Comparison of ENCODE assay signal across 8 mouse cellular contexts in the genomic region with DNA sequence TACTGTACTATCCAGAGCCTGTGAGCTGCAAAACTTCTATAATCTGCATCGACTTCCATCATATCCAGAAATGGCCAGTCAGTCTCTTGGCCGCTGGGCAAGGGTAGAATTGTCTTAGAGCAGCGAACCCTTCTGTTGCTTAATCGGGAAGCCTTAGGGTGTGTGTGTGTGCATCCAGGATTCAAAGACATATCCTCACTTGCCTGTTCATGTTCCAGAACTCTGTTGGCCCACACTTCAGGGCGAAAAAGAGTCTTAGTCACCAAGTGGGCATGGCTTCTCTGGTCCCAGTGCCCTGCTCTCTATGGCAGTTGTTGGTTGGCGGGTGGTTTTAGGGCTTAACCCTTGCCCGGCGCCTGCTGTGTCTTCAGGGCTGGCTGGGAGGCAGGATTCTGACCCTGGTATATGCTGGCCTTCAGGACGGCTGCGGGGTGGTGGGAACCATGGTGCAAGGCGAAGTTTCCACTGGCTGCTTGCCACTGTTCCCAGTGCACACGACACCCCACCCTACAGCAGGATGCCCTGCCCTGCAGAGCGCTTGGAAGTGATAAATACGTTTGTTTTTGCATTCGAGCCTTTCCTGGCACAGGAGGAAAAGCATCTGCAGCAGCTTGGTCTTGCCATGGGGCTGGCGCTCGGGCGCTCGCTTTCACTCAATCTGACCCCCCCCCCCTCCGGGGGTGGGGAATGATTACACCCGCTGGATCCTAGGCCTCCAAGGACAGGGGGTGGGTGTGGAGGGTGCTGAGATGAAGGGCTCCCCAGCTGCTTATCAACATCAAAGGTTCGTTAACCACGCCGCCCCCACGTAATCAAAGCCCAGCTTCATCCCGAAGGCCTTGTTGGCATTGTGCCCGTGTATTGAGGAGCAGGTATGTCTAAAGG. TPM values are rescaled to one million over a fixed set of nuclear protein-coding genes. Genes with fewer than 3 reads are reported as not detected.
DNase-seq lines count a peak whose midpoint lies in the region; ATAC-seq and TF ChIP-seq lines count a peak whose summit lies in the region.

No protein-coding gene starts in this region.

- no peak overlapping the region for H3K9ac ChIP-seq in intestine, postnatal 0 days (ENCODE audit: low read depth, low read length)

- H3K27ac ChIP-seq in intestine, postnatal 0 days (ENCODE audit: low read depth, low read length): no peak overlapping the region

- peak; percentile 30 to 50 for DNase-seq in cerebellum, postnatal 14 days
- DNase-seq in cerebellum, adult 9-11 months: no peak
- DNase-seq in adrenal gland, postnatal 25 days: peak; percentile 59
- peak; percentile 24 to 35 for DNase-seq in gastrocnemius, postnatal 36 days
- DNase-seq in lung, postnatal 36 days: peak; percentile 87
- no peak for DNase-seq in right cerebral cortex, adult 18-20 months
- no peak for DNase-seq in thymus, postnatal 14 days

- 32% methylated on average over 27 of the region's 27 CpGs for WGBS in intestine, postnatal 0 days

- peak; percentile 81 for ATAC-seq in intestine, postnatal 0 days

- no peaks in the 10 kb centered on the region for H3K9me3 ChIP-seq in intestine, postnatal 0 days (ENCODE audit: control insufficient read depth)

- no peak for TF ChIP-seq CTCF in intestine, postnatal 0 days (IDR thresholded peaks at IDR 0.05; ENCODE audit: low read depth)

- peak overlapping the region; percentile 49 for H3K4me2 ChIP-seq in intestine, postnatal 0 days (replicated peaks; ENCODE audit: low read depth)

- 0 out of 2 replicates have a peak overlapping the region, but pooled peaks have one; percentile 7 for H3K4me3 ChIP-seq in intestine, postnatal 0 days (ENCODE audit: low read depth, low read length)

- no peaks in the 10 kb centered on the region; the same call in 1 of the 2 replicates for H3K4me1 ChIP-seq in intestine, postnatal 0 days (replicated peaks; ENCODE audit: control insufficient read depth, insufficient read depth, low read length)

- H3K36me3 ChIP-seq in intestine, postnatal 0 days (ENCODE audit: control insufficient read depth, insufficient read depth): no peaks in the 10 kb centered on the region

- intact Hi-C loops in gastrocnemius, postnatal 36 days (cut with DNase I): no loop called here

- H3K27me3 ChIP-seq in intestine, postnatal 0 days (replicated peaks; ENCODE audit: control insufficient read depth, insufficient read depth, low read length): no peaks in the 10 kb centered on the region

RNA-seq across cellular contexts. Expression of gene Itga6, which starts 54.9 kb away (rescaled TPM):
- total RNA-seq in adrenal gland, postnatal 25 days (2021): 166 and 179 TPM in 2 replicates
- 10 to 100 TPM; 14.6 to 17.8 TPM for total RNA-seq in gastrocnemius, postnatal 36 days (2021)
- polyA plus RNA-seq in intestine, postnatal 0 days (2015; fragmentation: Nextera tagmentation; extraction: Ambion mirVana): 32.1 and 36.9 TPM in 2 replicates

Comparison
In these comparisons a context has a peak if more than half of its experiments do, and no peak if none do; other contexts are left out.
1. DNase-seq: peak in cerebellum, postnatal 14 days (2 of 2), adrenal gland, postnatal 25 days (single experiment), gastrocnemius, postnatal 36 days (2 of 2) and lung, postnatal 36 days (single experiment); none in cerebellum, adult 9-11 months (single experiment), right cerebral cortex, adult 18-20 months (single experiment) and thymus, postnatal 14 days (single experiment).